Mouse (Mus musculus) 3134 (cell line): ENCODE results near the gene Tbc1d9b.
"Not testable (repeated sequence)": the region's sequence is repeated elsewhere in the genome, so short reads cannot be mapped to it uniquely, and the experiment has no call there.

Experiments used
- DNase-seq: peaks from one replicate; pipeline ENCODE4 v3.0.0-alpha.2; 2011; ENCODE audit warnings: low spot score; ENCODE audit not compliant: insufficient read length; ENCODE audit errors: extremely low read depth

The Tbc1d9b gene

DNA sequence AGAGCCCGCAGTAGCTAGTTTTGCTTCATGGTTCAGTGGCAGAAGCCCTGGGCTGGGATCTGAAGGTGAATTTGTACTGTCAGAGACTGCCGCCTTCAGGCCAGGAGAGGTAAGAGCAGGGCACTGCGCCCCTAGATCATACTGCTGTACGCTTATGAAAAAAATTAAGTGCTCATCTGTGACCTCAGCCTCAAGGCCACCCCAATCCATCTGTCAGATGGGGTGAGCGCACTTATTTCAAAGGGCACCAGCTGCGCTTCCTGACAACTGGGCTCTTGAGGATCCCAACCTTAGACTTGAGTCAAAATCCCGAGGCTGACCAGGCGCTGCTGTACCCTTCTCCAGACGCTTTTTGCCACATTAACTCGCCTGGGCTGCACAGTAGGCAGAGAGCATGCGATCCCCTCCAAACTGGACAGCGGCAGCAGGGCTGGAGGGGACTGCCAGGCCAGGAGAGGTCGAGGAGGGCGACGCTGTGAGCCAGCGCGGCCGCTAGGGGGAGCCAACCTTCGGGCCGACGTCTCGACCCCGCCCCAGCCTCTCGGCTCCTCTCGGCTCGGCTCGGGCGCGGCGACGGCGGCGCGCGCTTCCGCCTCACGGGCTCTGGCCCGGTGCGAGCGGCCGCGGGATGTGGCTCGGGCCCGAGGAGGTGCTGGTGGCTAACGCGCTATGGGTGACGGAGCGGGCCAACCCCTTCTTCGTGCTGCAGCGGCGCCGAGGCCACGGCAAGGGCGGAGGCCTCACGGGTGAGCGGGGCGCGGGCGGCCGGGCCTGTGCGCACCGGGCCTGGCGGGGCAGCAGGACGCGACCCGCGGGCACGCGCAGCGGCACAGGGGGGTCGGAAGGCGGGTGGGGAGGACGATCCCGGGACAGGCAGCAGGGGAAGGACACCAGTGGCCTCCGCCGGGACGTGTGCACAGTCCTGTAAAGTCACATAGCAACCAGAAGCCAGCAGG, at the start of gene Tbc1d9b:
Gene Tbc1d9b, plus strand, starts transcription at position 586 of the 956 bp plus-strand sequence.
- DNase-seq = peak; percentile 89

DNA sequence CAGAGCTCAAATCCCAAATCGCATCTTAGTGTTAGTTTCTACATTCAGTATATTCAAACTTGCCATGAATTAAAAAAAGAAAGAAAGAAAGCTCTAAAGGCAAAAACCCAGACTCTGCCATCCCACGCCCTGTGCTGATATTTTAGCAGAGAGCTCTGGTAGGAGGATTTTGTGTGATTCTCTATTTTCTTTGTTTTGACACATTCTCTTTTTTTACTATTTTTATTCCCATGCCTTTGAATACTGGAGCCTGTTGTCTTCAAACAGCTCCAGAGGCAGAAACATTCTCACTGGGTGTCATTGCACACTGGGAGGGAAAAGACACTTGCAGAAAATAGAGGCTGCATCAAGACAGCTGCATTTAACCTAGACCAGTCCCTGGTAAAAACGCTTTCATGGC, 45.0 kb upstream of the Tbc1d9b start:
- no peak for DNase-seq

DNA sequence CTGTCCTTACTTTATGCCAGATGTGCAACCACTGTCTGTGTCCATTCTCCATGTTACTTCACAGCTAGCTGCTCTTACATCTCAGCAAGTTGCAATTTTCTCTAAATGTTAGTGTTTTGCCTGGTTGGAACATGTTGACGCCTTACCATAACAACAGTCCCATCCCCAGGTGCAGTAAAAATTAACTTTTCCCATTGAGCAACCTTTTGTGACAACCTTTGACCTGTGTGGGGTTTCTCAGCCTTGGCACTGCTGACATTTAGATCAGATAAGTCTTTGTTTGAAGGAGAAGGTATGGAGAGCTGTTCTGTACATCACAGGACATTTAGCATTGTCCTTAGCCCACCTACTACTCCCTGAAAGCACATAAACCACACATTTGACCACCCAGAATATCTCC, 41.4 kb upstream of the Tbc1d9b start:
- no peak for DNase-seq

DNA sequence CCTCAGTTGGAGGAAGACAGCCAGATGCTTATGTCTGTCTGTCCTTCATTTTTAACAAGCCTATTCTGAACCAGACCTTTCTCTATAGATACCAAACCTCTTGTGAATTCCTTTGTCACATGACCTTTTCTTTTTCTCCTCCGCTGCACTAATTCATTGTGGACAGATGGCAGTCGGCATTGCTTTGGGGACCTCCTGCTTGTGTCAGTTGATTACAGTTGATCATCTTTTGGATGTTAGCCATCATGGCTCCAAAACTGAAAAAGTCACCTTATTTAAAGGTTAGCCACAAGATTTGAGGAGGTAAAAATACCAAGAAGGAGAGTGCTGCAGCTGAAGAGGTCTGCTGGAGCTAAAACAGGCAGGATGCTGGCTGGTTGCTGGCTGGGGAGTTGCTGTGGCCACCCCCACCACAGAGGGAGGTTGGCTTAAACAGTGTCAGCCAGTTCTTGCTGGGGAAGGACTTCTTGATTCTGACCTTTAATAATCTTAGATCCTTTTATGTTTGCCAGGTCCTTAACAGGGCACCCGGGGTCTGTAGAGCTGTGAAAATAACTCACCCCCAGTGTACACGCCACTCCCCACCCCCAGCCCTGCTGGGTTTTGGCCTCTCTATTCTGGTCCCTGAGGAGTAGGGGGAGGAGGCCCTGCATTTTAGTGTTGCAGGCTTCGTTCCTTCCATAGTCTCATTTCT, 40.1 kb upstream of the Tbc1d9b start:
- DNase-seq = no peak

DNA sequence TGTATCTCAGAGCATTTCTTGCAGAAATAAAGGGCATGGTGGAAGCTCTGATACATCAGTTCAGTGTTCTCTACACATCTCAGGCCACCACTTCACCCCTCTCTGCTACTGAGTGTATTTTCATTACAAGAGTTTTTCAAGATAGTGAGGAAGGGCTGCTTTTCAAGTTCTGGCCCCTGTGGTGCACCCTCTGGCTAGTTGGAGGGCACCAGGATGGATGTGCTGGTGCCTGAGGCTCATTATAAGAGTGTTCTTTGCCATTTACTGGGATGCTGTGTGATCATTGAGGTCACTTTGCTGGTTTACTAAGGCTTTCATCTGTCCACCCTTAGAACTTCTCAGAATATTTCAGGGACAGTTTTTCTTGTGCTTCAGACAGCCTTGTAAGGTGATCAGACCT, 39.5 kb upstream of the Tbc1d9b start:
- no peak for DNase-seq

DNA sequence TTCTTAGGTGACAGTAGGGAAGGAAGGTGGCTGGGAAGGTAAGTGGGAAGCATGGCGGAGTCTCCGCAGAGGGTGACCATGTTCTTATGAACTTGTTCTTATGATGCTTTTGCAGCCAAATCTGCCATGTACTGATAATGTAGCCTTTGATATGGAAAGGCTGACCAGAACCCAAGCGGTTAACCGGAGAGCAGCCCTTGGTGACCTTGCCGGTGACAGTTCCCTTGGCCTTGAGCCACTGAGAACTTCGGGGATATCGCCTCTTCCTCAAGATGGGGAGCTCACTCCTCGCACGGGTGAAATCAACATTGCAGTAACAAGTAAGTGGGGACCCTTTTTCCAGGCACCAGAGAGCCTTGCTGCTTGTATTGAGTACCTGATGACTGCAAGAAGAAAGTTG, 35.5 kb upstream of the Tbc1d9b start:
- DNase-seq = no peak

DNA sequence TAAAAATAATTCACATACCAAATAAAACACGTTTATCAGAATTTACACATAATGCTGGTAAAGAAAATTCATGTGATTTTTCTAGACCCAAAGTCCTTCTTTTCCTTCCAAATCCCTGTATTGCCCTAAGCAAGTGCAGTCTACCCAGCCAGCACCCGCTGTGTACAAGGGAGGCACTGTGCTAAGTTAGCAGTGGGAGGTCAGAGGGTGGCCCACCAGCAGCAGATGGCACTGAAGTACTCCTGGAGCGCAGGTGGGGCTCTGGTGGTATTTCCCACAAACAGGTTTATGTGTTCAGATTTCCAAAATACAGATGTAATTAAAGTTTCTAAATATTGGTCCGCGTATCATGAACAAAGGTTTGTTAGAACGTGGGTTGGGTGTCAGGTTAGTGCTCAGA, 34.1 kb upstream of the Tbc1d9b start:
- DNase-seq = no peak

DNA sequence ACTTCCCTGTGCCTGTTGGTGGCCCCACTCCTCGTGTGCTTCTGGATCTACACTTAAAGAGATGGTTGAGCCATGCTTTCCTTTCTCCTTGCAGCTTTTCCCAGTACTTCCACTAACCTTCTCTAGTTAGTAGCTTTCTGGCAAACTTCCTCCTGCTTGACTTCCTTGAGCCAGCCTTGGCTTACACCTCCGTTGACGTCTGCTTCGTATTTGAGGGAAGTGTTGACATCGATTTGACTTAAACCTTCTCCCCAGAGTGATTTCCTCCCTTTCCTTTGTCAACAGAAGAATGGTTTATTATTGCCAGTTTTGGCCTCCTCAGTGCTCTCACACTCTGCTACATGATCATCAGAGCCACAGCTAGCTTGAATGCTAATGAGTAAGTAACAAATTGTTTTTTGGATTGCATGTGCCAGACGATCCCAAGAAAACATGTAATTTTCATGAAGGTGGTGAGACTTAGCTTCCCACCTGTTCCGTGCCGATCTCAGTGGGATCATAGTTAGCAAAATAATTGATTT, 32.2 kb upstream of the Tbc1d9b start:
- no peak for DNase-seq

DNA sequence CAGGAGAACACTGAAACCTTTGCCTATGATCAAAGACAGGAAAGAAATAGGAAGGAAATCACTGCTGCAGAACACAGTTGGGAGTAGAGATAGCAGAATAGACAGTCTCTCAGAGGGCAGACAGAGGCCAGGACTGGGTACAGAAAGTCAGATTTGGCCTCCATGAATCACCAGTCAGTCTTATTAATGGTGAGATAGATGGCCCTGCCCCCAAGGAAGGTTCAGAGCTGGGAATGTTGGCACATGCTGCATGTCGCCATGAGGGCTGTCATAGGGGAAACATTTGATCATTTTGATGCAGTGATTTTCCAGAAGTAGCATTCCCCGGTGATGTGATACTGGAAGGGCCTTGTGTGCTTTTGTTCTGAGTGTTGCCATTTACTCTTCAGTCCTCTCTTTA, 31.5 kb upstream of the Tbc1d9b start:
- DNase-seq = no peak

DNA sequence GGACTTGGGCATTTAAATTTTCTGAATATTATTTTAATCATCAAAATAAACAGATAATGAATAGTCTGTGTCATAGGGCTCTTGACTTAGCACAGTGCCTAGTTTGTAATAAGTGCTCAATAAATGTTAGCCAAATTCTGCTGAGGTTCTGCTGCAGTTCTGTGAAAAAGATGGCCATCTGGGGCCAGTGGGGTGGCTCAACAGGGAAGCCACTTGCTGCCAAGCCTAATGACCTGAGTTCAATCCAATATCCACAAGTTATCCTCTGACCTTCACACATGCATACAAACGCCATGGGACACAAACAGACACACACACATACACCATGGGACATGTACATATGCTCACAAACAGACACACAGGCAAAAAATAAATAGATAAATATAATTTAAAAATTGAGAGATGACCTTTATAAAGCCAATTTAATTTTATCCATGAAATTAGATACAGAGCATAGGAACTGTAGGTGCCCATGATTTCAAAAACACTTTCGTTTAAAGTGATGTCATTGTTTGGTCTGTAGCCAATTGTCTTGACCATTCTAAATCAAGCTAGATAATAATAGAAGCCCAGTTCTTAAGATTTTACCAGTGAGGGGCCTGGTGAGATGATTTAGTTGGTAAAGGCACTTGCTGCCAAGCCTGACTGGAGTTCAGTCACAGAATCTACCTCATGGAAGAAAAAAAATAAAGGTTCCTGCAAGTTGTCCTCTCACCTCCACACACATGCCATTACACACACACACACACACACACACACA, 30.5 kb upstream of the Tbc1d9b start:
- DNase-seq = no peak

DNA sequence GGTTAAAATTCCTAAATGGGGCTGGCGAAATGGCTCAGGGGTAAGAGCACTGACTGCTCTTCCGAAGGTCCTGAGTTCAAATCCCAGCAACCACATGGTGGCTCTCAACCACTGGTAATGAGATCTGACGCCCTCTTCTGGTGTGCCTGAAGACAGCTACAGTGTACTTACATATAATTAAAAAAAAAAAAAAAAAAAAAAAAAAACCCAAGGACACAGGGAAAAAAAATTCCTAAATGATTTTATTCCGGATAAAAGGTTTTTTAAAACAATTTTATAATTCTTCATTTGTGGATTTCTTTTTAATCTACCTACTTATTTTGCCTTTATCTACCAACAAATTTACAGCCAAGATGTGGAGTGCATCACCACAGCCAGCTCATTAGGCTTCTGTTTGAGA, 29.2 kb upstream of the Tbc1d9b start:
- DNase-seq = not testable (repeated sequence)

DNA sequence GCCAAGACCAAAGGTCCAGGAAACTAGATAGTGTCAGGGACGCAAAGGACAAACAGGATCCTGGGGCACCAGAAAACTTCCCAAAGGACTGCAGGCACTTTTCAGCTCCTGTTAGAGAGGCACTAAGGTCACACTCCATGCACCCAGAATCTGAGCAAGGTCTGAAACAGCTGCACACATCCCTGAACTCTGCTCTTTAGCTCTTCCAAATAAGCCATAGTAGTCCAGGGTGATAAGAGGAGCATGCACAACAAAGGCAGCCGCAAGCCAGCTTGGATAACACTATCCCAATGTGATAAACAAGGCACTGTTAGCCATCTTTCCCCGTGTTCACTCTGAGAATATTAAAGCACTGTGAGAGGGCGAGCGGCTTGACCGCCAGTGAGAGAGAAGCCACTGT, 27.2 kb upstream of the Tbc1d9b start:
- DNase-seq = no peak

DNA sequence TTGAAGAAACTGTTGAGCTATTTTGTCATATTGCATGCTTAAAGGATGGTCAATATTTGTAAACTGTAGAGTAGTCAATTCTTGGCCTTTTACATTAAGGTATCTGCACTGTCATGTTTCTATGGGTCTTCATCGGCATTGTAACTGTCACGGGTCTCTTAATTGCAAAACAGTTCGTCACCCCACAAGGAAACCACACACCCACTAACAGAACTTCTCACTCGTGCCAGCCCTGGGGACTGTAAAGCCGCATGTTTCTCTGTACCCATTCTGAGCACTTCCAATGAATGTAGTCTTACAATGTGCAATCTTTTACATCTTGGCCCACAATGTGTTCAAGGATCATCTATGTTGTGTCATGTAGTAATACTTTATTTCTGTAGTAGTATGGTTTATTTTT, 26.0 kb upstream of the Tbc1d9b start:
- DNase-seq = no peak

DNA sequence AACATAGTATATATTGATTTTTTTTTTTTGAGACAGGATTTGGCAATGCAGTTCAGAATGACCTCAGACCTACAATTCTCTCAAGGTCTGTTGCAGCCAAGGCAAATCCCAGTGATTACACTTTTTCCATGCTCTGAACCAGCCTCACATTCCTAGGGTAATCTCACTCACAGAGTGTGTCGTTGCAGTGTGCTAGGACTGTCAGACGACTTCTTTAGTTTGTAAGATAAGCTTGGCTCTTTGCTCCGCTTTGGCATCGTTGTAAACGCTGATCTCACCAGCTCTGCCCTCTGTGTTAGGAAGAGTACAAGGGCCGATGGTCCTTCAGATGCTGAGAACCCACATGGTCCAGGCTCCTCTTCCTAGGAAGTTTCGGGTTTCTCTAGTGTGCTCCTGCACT, 25.2 kb upstream of the Tbc1d9b start:
- DNase-seq = no peak

DNA sequence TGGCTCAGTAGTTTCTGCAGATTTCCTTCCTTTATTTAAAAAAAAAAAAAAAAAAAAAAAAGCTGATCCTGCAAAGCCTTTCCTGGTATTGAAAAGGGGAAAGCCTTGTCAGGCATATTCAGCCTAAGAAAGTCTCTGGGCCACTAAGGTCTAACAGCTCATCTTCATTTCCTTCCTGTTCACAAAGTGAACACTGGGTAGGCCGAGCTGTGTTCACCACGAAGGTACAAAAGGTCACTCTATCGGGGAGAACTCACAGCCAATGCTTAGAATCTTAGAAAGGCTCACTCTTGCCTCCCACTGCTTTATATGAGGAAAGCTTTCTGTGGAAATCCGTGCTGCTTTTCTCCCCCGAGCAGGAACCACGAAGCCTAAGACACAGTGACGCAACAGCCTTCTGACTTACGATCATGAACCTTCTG, 22.4 kb upstream of the Tbc1d9b start:
- no peak for DNase-seq

DNA sequence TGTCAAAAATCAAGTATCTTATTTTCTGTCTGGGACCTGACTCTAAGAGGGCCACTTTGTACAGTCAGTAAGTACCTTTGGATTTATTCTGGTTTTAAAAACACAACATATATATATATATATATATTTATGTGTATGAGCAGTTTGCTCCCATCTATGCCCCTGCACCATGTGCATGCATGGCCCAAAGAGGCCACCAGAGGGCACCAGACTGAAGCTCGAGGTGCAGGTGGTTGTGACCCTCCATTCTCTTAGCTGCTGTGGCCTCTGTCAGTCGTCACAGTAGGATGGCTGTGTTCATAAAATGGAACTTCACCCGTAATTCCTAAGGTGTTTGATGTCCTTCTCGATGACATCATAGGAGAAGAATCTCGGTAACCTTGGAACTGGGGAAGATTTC, 16.9 kb upstream of the Tbc1d9b start:
- DNase-seq = peak; percentile 40

DNA sequence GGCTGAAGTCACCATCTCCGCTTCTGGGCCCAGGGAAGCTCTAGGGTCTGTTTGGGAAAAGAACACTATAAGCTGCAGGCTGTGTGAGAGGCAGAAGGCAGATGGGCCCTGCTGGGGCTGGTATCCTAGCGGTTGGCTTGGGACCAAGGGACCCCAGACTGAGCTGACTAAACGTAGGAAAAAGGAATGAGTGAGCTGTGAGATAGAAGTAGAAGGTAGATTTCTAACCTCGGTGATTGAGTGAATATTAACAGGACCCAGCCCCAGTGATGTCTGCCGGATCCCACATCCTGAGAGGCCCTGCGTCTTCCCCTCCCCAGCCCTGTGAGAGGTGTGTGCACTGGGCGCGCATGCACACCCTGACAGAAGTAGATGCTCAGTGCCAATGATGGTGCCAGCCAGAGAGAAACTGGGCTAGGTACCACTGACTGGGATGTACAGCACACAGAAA, 8.5 kb upstream of the Tbc1d9b start:
- DNase-seq = no peak

DNA sequence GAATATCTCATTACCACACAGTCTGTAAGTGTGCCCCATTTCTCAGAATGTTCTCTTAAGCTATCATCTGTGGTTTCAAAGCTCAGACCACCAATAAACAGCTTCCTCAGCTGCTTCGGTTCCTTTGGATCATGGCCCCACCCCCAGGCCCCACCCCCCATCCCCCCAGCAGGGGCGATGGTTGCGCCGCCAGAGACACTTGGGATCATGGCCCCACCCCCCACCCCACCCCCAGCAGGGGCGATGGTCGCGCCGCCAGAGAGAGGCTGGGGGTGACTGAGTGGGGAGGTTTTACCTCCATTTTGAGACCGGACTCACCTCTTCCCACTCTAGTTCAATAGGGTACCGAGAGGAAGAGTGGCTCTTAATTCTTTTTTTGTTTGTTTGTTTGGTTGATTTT, 3.4 kb upstream of the Tbc1d9b start:
- no peak for DNase-seq

DNA sequence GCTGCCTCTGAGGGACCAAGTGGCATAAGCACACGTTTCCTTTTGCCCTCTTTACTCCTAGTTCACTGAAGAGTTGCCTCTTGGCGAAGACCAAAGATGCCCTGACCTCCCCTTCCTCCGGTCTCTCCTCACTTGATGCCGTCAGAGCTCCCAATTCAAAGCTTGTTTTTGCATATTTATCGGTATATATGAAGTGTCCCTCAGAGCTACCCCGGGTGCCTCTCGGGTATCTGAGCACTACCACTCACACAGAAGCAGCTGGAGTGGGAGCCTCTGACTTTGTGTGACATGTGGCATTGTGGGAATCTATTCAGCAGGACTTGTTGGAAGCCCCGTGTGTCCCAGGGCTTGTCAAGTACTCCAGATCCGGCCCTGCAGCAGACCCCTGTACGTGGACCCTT, 605 bp downstream of the Tbc1d9b start:
- no peak for DNase-seq

DNA sequence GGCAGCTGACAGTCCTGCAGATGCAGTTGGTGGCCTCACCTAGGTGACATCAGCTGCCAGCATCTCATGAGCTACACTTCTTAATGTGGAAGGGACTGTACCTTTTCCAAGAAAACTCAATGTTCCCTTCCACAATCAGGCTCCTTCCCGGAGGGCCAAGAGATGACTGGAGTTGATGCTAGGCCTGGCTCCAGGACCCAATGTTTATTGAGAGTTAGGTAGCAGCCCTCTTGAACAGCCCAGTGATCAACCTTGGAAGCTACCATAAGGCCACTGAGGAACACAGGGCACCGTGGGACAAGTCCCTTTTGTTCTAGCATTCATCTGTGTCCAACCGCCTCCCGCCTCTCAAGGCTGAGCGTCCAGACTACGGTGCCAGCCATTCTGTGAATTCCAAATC, 1.1 kb downstream of the Tbc1d9b start:
- no peak for DNase-seq
